Mouse (Mus musculus): Measurements from ENCODE around the gene Pgbd5. TPM values are rescaled to one million over a fixed set of nuclear protein-coding genes. Genes with fewer than 3 reads are reported as not detected.
A peak's percentile ranks its signal among the peaks of the same experiment; 100 is the strongest.

The Pgbd5 gene
- polyA plus RNA-seq, 1 experiment from 2014 or later: 3.4 TPM

DNA sequence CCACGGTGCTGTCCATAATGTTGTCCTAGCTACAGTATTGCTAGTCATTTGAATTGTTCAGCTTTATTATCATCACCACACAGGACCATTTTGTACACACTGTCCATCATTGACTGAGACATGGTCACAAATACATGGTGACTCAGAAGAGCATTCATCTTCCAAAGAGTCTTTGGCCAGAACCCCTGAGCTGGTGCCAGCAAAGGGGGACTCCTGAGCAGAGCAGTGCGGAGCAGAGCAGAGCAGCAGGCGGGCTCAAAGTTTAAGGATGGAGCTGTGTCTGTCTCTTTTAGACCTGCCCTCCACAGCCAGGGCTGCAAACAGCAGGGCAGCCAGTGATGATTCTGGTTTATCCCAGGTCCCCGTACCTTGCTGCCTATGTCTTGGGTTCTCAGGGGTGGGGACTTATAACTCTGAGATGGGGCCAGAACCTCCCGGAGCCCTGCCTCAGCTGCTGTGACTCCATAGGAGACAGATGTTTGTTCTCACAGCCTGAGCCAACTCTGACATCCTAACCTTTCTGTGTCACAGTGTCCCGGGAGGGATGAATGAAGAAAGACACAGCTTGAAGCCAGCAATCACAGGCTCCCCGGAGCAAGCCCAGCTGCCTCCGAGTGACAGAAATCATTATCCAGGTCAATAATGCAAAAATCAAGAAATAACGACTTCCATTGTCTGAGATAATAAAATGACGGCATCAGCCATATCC, 9.7 kb upstream of the Pgbd5 start:
- Histone ChIP-seq H3K4me1 (ENCODE audit: control insufficient read depth in 2 of 2, insufficient read depth in 2 of 2, low read length in 2 of 2) (no peaks in the 10 kb centered on the region), H3K36me3 (ENCODE audit: control insufficient read depth, insufficient read depth, low read length) (no peaks in the 10 kb centered on the region)
- WGBS: 51% methylated on average over 10 of the region's 10 CpGs

DNA sequence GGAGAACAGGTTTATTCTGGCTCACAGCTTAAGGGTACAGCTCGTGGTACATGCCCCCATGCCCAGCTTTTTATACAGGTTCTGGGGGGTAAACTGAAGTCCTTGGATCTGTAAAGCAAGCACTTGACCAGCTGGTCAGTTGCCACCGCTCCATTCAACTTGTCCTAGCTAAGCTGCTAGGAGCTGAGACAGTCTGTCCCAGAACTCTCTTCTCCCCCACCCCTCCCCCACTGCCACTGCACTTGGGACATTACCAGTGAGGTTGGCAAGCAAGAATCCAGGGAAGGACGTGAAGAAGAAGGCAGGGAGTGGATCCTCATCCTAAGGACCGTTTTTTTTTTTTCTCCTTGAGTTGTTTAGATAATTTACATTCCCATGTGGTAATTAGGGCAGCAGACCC, 2.7 kb downstream of the Pgbd5 start:
- peaks cover 20% of the 10 kb centered on the region for H3K27me3 ChIP-seq (ENCODE audit: control insufficient read depth, insufficient read depth, low read length)
- H3K9me3 ChIP-seq (ENCODE audit: control insufficient read depth, low read length): no peaks in the 10 kb centered on the region
- H3K4me2 ChIP-seq (ENCODE audit: low read length): no peak overlapping the region
- no peak for ATAC-seq (ENCODE audit: insufficient number of reproducible peaks, insufficient read depth, low FRiP score, low read depth)
- no peak overlapping the region for H3K4me3 ChIP-seq (ENCODE audit: control insufficient read depth in 1 of 2, insufficient read depth in 1 of 2, low read depth in 1 of 2, low read length in 2 of 2)
- H3K4me1 ChIP-seq (ENCODE audit: control insufficient read depth in 2 of 2, insufficient read depth in 2 of 2, low read length in 2 of 2): peaks cover 14 to 25% of the 10 kb centered on the region in 2 experiments
- 24% methylated on average over 4 of the region's 4 CpGs for WGBS
- H3K9ac ChIP-seq (ENCODE audit: low read length): no peak overlapping the region
- no peaks in the 10 kb centered on the region for H3K36me3 ChIP-seq (ENCODE audit: control insufficient read depth, insufficient read depth, low read length)
- H3K27ac ChIP-seq (replicated peaks in 1 of 2; ENCODE audit: control insufficient read depth in 1 of 2, insufficient read depth in 1 of 2, low read depth in 2 of 2, low read length in 2 of 2): no peak overlapping the region

More for the DNA sequence above, 9.7 kb upstream of the Pgbd5 start:
- no peak overlapping the region for H3K27ac ChIP-seq (replicated peaks in 1 of 2; ENCODE audit: control insufficient read depth in 1 of 2, insufficient read depth in 1 of 2, low read depth in 2 of 2, low read length in 2 of 2)
- peaks cover 4% of the 10 kb centered on the region for H3K9me3 ChIP-seq (ENCODE audit: control insufficient read depth, low read length)
- no peak overlapping the region for H3K4me2 ChIP-seq (ENCODE audit: low read length)
- H3K27me3 ChIP-seq (ENCODE audit: control insufficient read depth, insufficient read depth, low read length): no peaks in the 10 kb centered on the region
- H3K4me3 ChIP-seq (ENCODE audit: control insufficient read depth in 1 of 2, insufficient read depth in 1 of 2, low read depth in 1 of 2, low read length in 2 of 2): no peak overlapping the region
- ATAC-seq (ENCODE audit: insufficient number of reproducible peaks, insufficient read depth, low FRiP score, low read depth): 0 out of 2 replicates have a peak, but pooled peaks have one; percentile 17
- no peak overlapping the region for H3K9ac ChIP-seq (ENCODE audit: low read length)

DNA sequence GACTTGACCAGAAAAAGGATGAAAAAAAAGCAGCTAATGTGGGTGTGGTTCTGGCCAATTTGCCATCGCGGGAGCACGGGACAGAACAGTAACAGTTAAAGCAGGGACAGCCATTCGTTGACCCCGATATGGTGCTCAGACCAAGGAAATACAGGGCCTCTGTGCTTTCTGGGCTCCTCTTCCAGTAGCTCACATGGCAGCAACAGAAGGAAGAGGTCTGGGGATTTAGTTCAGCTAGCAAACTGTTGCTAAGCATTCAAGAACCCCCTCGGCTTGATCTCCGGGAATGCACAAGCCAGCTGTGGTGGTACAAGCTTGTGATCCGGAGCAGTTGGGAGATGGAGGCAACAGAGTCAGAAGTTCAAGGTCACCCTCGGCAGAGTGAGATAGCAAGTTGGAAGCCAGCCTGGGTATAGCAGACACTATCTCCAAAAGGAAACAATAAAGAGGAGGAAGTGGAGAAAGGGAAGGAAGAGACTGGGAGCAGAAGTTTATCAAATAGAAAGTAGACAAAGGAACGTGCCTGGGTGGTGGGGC, 3.7 kb downstream of the Pgbd5 start:
- H3K4me3 ChIP-seq (ENCODE audit: control insufficient read depth in 1 of 2, insufficient read depth in 1 of 2, low read depth in 1 of 2, low read length in 2 of 2): no peak overlapping the region
- WGBS: 22% methylated on average over 10 of the region's 10 CpGs
- H3K4me2 ChIP-seq (ENCODE audit: low read length): no peak overlapping the region
- H3K4me1 ChIP-seq (ENCODE audit: control insufficient read depth in 2 of 2, insufficient read depth in 2 of 2, low read length in 2 of 2): peaks cover 21 to 30% of the 10 kb centered on the region in 2 experiments
- no peak for ATAC-seq (ENCODE audit: insufficient number of reproducible peaks, insufficient read depth, low FRiP score, low read depth)
- 0 out of 4 replicates have a peak overlapping the region, but pooled peaks of 1 of the 2 experiments have one; percentile 1 for H3K27ac ChIP-seq (replicated peaks in 1 of 2; ENCODE audit: control insufficient read depth in 1 of 2, insufficient read depth in 1 of 2, low read depth in 2 of 2, low read length in 2 of 2)
- H3K9me3 ChIP-seq (ENCODE audit: control insufficient read depth, low read length): no peaks in the 10 kb centered on the region
- no peak overlapping the region for H3K9ac ChIP-seq (ENCODE audit: low read length)
- H3K36me3 ChIP-seq (ENCODE audit: control insufficient read depth, insufficient read depth, low read length): no peaks in the 10 kb centered on the region
- H3K27me3 ChIP-seq (ENCODE audit: control insufficient read depth, insufficient read depth, low read length): peaks cover 23% of the 10 kb centered on the region

- peaks cover 24 to 34% of the 10 kb centered on the region in 2 experiments for H3K4me1 ChIP-seq (ENCODE audit: control insufficient read depth in 2 of 2, insufficient read depth in 2 of 2, low read length in 2 of 2)
- H3K4me3 ChIP-seq (ENCODE audit: control insufficient read depth in 1 of 2, insufficient read depth in 1 of 2, low read depth in 1 of 2, low read length in 2 of 2): no peak overlapping the region
- H3K27ac ChIP-seq (replicated peaks in 1 of 2; ENCODE audit: control insufficient read depth in 1 of 2, insufficient read depth in 1 of 2, low read depth in 2 of 2, low read length in 2 of 2): no peak overlapping the region
- H3K36me3 ChIP-seq (ENCODE audit: control insufficient read depth, insufficient read depth, low read length): no peaks in the 10 kb centered on the region
- no peaks in the 10 kb centered on the region for H3K9me3 ChIP-seq (ENCODE audit: control insufficient read depth, low read length)
- H3K27me3 ChIP-seq (ENCODE audit: control insufficient read depth, insufficient read depth, low read length): peaks cover 23% of the 10 kb centered on the region
- no peak for ATAC-seq (ENCODE audit: insufficient number of reproducible peaks, insufficient read depth, low FRiP score, low read depth)
- H3K9ac ChIP-seq (ENCODE audit: low read length): no peak overlapping the region
- WGBS: 36% methylated on average over 4 of the region's 4 CpGs
- no peak overlapping the region for H3K4me2 ChIP-seq (ENCODE audit: low read length)
Measured at GRCm38 (mm10) chr8:124435170-124435569, 4.3 kb downstream of the Pgbd5 start.

- Histone ChIP-seq H3K4me3 (ENCODE audit: control insufficient read depth in 1 of 2, insufficient read depth in 1 of 2, low read depth in 1 of 2, low read length in 2 of 2) (peak overlapping the region; percentile 68 to 70), H3K9ac (ENCODE audit: low read length) (peak overlapping the region; percentile 78), H3K4me2 (ENCODE audit: low read length) (peak overlapping the region; percentile 99), H3K36me3 (ENCODE audit: control insufficient read depth, insufficient read depth, low read length) (no peaks in the 10 kb centered on the region), H3K27me3 (ENCODE audit: control insufficient read depth, insufficient read depth, low read length) (peaks cover 23% of the 10 kb centered on the region), H3K9me3 (ENCODE audit: control insufficient read depth, low read length) (no peaks in the 10 kb centered on the region), H3K4me1 (ENCODE audit: control insufficient read depth in 2 of 2, insufficient read depth in 2 of 2, low read length in 2 of 2) (peaks cover 26 to 44% of the 10 kb centered on the region in 2 experiments), H3K27ac (replicated peaks in 1 of 2; ENCODE audit: control insufficient read depth in 1 of 2, insufficient read depth in 1 of 2, low read depth in 2 of 2, low read length in 2 of 2) (no peak overlapping the region)
- ATAC-seq (ENCODE audit: insufficient number of reproducible peaks, insufficient read depth, low FRiP score, low read depth): peak; percentile 98
- under 1% methylated on average over 88 of the region's 101 CpGs for WGBS
Measured at GRCm38 (mm10) chr8:124434126-124434790, 5.2 kb downstream of the Pgbd5 start.

DNA sequence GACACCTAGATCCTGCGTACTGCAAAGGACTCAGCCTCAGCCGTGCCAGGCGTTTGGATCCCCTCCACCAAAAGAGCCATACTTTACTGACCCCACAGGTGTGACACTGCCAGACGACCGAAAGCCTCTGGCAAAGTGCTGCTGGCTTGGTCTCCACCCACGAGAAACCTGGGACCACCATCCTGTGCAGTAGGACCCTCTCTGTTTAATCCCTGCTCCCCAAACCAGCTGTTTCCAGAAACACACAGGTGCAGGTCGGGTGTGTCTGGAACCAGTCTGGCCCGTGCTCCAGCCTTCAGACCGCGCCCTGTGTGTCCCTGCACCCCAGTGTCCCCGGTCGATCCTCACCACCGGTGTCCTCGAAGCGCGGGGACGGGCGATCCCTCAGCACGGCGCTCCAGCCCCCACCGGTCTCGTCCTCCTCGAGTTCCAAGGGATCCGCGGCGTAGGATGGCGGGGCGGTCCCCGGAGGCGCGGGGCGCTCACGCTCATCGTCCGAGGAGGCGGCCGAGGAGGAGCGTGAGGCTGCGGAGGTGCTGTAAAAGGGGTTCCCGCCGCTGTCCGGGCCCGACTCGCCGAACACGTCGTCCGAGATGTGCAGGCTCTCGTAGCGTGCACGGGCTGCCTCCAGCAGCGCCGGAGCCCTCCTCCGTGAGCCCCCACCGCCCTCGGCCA, 5.9 kb downstream of the Pgbd5 start:
- H3K9me3 ChIP-seq (ENCODE audit: control insufficient read depth, low read length): no peaks in the 10 kb centered on the region
- peak overlapping the region; percentile 99 for H3K4me2 ChIP-seq (ENCODE audit: low read length)
- no peak for ATAC-seq (ENCODE audit: insufficient number of reproducible peaks, insufficient read depth, low FRiP score, low read depth)
- peak overlapping the region; percentile 78 for H3K9ac ChIP-seq (ENCODE audit: low read length)
- H3K36me3 ChIP-seq (ENCODE audit: control insufficient read depth, insufficient read depth, low read length): no peaks in the 10 kb centered on the region
- no peak overlapping the region for H3K27ac ChIP-seq (replicated peaks in 1 of 2; ENCODE audit: control insufficient read depth in 1 of 2, insufficient read depth in 1 of 2, low read depth in 2 of 2, low read length in 2 of 2)
- H3K27me3 ChIP-seq (ENCODE audit: control insufficient read depth, insufficient read depth, low read length): peaks cover 23% of the 10 kb centered on the region
- peaks cover 29 to 46% of the 10 kb centered on the region in 2 experiments for H3K4me1 ChIP-seq (ENCODE audit: control insufficient read depth in 2 of 2, insufficient read depth in 2 of 2, low read length in 2 of 2)
- H3K4me3 ChIP-seq (ENCODE audit: control insufficient read depth in 1 of 2, insufficient read depth in 1 of 2, low read depth in 1 of 2, low read length in 2 of 2): peak overlapping the region; percentile 68 to 70
- WGBS: 3% methylated on average over 40 of the region's 56 CpGs

- 0 out of 4 replicates have a peak overlapping the region, but pooled peaks of 1 of the 2 experiments have one; percentile 37 for H3K27ac ChIP-seq (replicated peaks in 1 of 2; ENCODE audit: control insufficient read depth in 1 of 2, insufficient read depth in 1 of 2, low read depth in 2 of 2, low read length in 2 of 2)
- H3K36me3 ChIP-seq (ENCODE audit: control insufficient read depth, insufficient read depth, low read length): no peaks in the 10 kb centered on the region
- no peak for ATAC-seq (ENCODE audit: insufficient number of reproducible peaks, insufficient read depth, low FRiP score, low read depth)
- peaks cover 27 to 44% of the 10 kb centered on the region in 2 experiments for H3K4me1 ChIP-seq (ENCODE audit: control insufficient read depth in 2 of 2, insufficient read depth in 2 of 2, low read length in 2 of 2)
- no peaks in the 10 kb centered on the region for H3K9me3 ChIP-seq (ENCODE audit: control insufficient read depth, low read length)
- peak overlapping the region; percentile 18; the same call in 1 of the 2 replicates for H3K4me2 ChIP-seq (ENCODE audit: low read length)
- no peak overlapping the region for H3K4me3 ChIP-seq (ENCODE audit: control insufficient read depth in 1 of 2, insufficient read depth in 1 of 2, low read depth in 1 of 2, low read length in 2 of 2)
- H3K27me3 ChIP-seq (ENCODE audit: control insufficient read depth, insufficient read depth, low read length): peaks cover 23% of the 10 kb centered on the region
- WGBS: 30% methylated on average over 6 of the region's 6 CpGs
- H3K9ac ChIP-seq (ENCODE audit: low read length): no peak overlapping the region; the same call in 1 of the 2 replicates
Measured at GRCm38 (mm10) chr8:124430881-124431280, 8.6 kb downstream of the Pgbd5 start.

Measured in heart, embryonic 14.5 days (tissue).